Mouse (Mus musculus) MEL (cell line): ENCODE data around the gene Chd3. TPM values are rescaled to one million over a fixed set of nuclear protein-coding genes. Genes with fewer than 3 reads are reported as not detected.

Experiments
- DNase-seq: peaks from one replicate; pipeline ENCODE4 v3.0.0; 2011; ENCODE audit warnings: low read depth, low spot score
- H3K27ac ChIP-seq: 2 replicates; pipeline ENCODE4 v1.5.1; 2012; ENCODE audit warnings: low read depth, mild to moderate bottlenecking, control low read depth, low read length, moderate library complexity; ENCODE audit not compliant: control insufficient read depth
- H3K27me3 ChIP-seq, 2 experiments: fragments of 150-350 bp in 1 of 2; sonication (generic) in 1 of 2; 2 replicates each; pipeline ENCODE4 v1.6.1; 2012; ENCODE audit warnings: low read length in 2 of 2, mild to moderate bottlenecking in 2 of 2, improper control_type of control experiment in 1 of 2, moderate library complexity in 1 of 2; ENCODE audit not compliant: insufficient read depth in 2 of 2, control insufficient read depth in 1 of 2
- H3K36me3 ChIP-seq, 2 experiments: 2 replicates each; pipeline ENCODE4 v1.6.1; 2012 to 2014; ENCODE audit warnings: low read length in 2 of 2, improper control_type of control experiment in 1 of 2, inconsistent platforms in 1 of 2, mild to moderate bottlenecking in 1 of 2; ENCODE audit not compliant: insufficient read depth in 2 of 2, control insufficient read depth in 1 of 2
- H3K4me1 ChIP-seq, 2 experiments: fragments of 150-350 bp in 1 of 2; sonication (generic) in 1 of 2; 2 replicates each; pipeline ENCODE4 v1.6.1; 2012; ENCODE audit warnings: low read length in 2 of 2, improper control_type of control experiment in 1 of 2, mild to moderate bottlenecking in 1 of 2; ENCODE audit not compliant: insufficient read depth in 2 of 2, control insufficient read depth in 1 of 2
- H3K4me3 ChIP-seq, 2 experiments: fragments of 150-350 bp in 1 of 2; sonication (generic) in 1 of 2; 2 replicates each; pipeline ENCODE4 v1.5.1; 2012; ENCODE audit warnings: low read depth in 2 of 2, low read length in 2 of 2, mild to moderate bottlenecking in 2 of 2, moderate library complexity in 2 of 2, control low read depth in 1 of 2, improper control_type of control experiment in 1 of 2; ENCODE audit not compliant: control insufficient read depth in 1 of 2, insufficient read depth in 1 of 2
- H3K79me2 ChIP-seq: 2 replicates; pipeline ENCODE4 v1.6.1; 2012; ENCODE audit warnings: mild to moderate bottlenecking, low read length, moderate library complexity; ENCODE audit not compliant: control insufficient read depth, poor library complexity, insufficient read depth
- H3K9ac ChIP-seq: 2 replicates; pipeline ENCODE4 v1.6.1; 2012; ENCODE audit warnings: low read depth, mild to moderate bottlenecking, control low read depth, low read length, moderate library complexity; ENCODE audit not compliant: control insufficient read depth, poor library complexity, severe bottlenecking
- H3K9me3 ChIP-seq: fragments of 150-350 bp; sonication (generic); replicated peaks from 2 replicates; pipeline ENCODE4 v1.6.1; 2012; ENCODE audit warnings: mild to moderate bottlenecking, low read length, improper control_type of control experiment, moderate library complexity; ENCODE audit not compliant: insufficient read depth
- CTCF ChIP-seq, 3 experiments: IDR thresholded peaks in 2 of 3; conservative IDR thresholded peaks in 1 of 3; 2 replicates each; pipeline ENCODE4 v1.5.1; 2011 to 2012; ENCODE audit warnings: low read length in 3 of 3, low read depth in 2 of 3, mild to moderate bottlenecking in 2 of 3, improper control_type of control experiment in 1 of 3, inconsistent platforms in 1 of 3, mixed read lengths in 1 of 3, moderate library complexity in 1 of 3; ENCODE audit not compliant: control insufficient read depth in 1 of 3, insufficient read depth in 1 of 3, poor library complexity in 1 of 3, severe bottlenecking in 1 of 3
- ELF1 ChIP-seq: IDR thresholded peaks from 2 replicates; pipeline ENCODE4 v1.6.1; 2014; ENCODE audit warnings: low read depth, mild to moderate bottlenecking, inconsistent platforms, low read length, improper control_type of control experiment, moderate library complexity
- JUND ChIP-seq: IDR thresholded peaks from 2 replicates; pipeline ENCODE4 v1.6.1; 2011; ENCODE audit warnings: low read depth, mild to moderate bottlenecking, improper control_type of control experiment, low read length
- MAFK ChIP-seq: IDR thresholded peaks from 2 replicates; pipeline ENCODE4 v1.6.1; 2011; ENCODE audit warnings: low read depth, mild to moderate bottlenecking, low read length, improper control_type of control experiment, borderline replicate concordance
- MEF2A ChIP-seq: IDR thresholded peaks from 2 replicates; pipeline ENCODE4 v1.6.1; 2014; ENCODE audit warnings: low read depth, mild to moderate bottlenecking, inconsistent platforms, low read length, improper control_type of control experiment; ENCODE audit not compliant: poor library complexity, insufficient replicate concordance, severe bottlenecking; ENCODE audit errors: extremely low read depth
- MYB ChIP-seq: IDR thresholded peaks from 2 replicates; pipeline ENCODE4 v1.6.1; 2011; ENCODE audit warnings: mild to moderate bottlenecking, low read depth, low read length, improper control_type of control experiment
- POLR2A ChIP-seq, 2 experiments: IDR thresholded peaks; 2 replicates each; pipeline ENCODE4 v1.6.1; 2011 to 2012; ENCODE audit warnings: low read length in 2 of 2, mild to moderate bottlenecking in 2 of 2, control low read depth in 1 of 2, improper control_type of control experiment in 1 of 2, low read depth in 1 of 2, moderate library complexity in 1 of 2; ENCODE audit not compliant: control insufficient read depth in 1 of 2, insufficient read depth in 1 of 2, poor library complexity in 1 of 2
- TAL1 ChIP-seq: IDR thresholded peaks from 2 replicates; pipeline ENCODE4 v1.6.1; 2012; ENCODE audit warnings: mild to moderate bottlenecking, inconsistent platforms, low read length, moderate library complexity, mixed read lengths
- UBTF ChIP-seq: IDR thresholded peaks from 2 replicates; pipeline ENCODE4 v1.6.1; 2012; ENCODE audit warnings: low read depth, mild to moderate bottlenecking, inconsistent platforms, low read length, improper control_type of control experiment, moderate library complexity, borderline replicate concordance; ENCODE audit not compliant: insufficient read depth
- USF2 ChIP-seq, 2 experiments: IDR thresholded peaks; 2 replicates each; pipeline ENCODE4 v1.6.1; 2011 to 2012; ENCODE audit warnings: improper control_type of control experiment in 2 of 2, low read length in 2 of 2, borderline replicate concordance in 1 of 2, inconsistent platforms in 1 of 2, low read depth in 1 of 2, mild to moderate bottlenecking in 1 of 2; ENCODE audit not compliant: insufficient read depth in 1 of 2
- ZNF384 ChIP-seq: IDR thresholded peaks from 2 replicates; pipeline ENCODE4 v1.6.1; 2012; ENCODE audit warnings: low read depth, mild to moderate bottlenecking, inconsistent platforms, low read length, improper control_type of control experiment
- polyA plus RNA-seq, 2 experiments: library from polyadenylated mRNA; stranded (reverse) in 1 of 2; unstranded in 1 of 2; fragments of >175 nt in 1 of 2; fragments of >200 nt in 1 of 2; gene quantifications; 2 replicates each; pipeline versions ENCODE4 v1.2.1 to v1.2.4; 2012; ENCODE audit warnings: low replicate concordance in 2 of 2, low read depth in 1 of 2; ENCODE audit not compliant: insufficient read length in 2 of 2, insufficient read depth in 1 of 2, missing spikeins in 1 of 2
- total RNA-seq: library from RNA; depleted of rRNA; stranded (reverse); fragments of 300-350 nt; gene quantifications from 2 replicates; pipeline ENCODE4 v1.2.3, GENCODE M21; 2012

Chd3 gene
- total and polyA plus RNA-seq, 3 experiments = 37.3 to 84.9 TPM; not detected in 1

GRCm38 (mm10) chr11:69381356-69381755 lies 12.2 kb upstream of the Chd3 start:
- Histone ChIP-seq H3K36me3 (no peaks in the 10 kb centered on the region), H3K27me3 (no peaks in the 10 kb centered on the region), H3K9me3 (no peaks in the 10 kb centered on the region), H3K27ac (no peak overlapping the region), H3K9ac (no peak overlapping the region), H3K79me2 (no peaks in the 10 kb centered on the region), H3K4me1 (no peaks in the 10 kb centered on the region), H3K4me3 (no peak overlapping the region)
- TF ChIP-seq TAL1 = no peak
- TF ChIP-seq POLR2A (IDR thresholded peaks at IDR 0.05; ENCODE audit: control insufficient read depth in 1 of 2, insufficient read depth in 1 of 2, low read depth in 1 of 2, low read length in 2 of 2, poor library complexity in 1 of 2) = no peak
- TF ChIP-seq MEF2A = no peak
- no peak for TF ChIP-seq JUND
- no peak for TF ChIP-seq USF2 (IDR thresholded peaks at IDR 0.05; ENCODE audit: borderline replicate concordance in 1 of 2, insufficient read depth in 1 of 2, low read depth in 1 of 2, low read length in 2 of 2)
- TF ChIP-seq CTCF (IDR thresholded peaks at IDR 0.05 in 2 of 3, conservative IDR thresholded peaks at IDR 0.05 in 1 of 3; ENCODE audit: control insufficient read depth in 1 of 3, insufficient read depth in 1 of 3, low read depth in 2 of 3, low read length in 3 of 3, poor library complexity in 1 of 3, severe bottlenecking in 1 of 3) = no peak
- no peak for TF ChIP-seq ELF1
- no peak for TF ChIP-seq ZNF384
- no peak for TF ChIP-seq MAFK
- DNase-seq = no peak

GRCm38 (mm10) chr11:69379600-69379999 lies 10.4 kb upstream of the Chd3 start:
- no peak overlapping the region for H3K27ac ChIP-seq
- no peak overlapping the region for H3K9ac ChIP-seq
- 0 out of 4 replicates have a peak, but pooled peaks cover 0 to 1% of the 10 kb centered on the region in 2 experiments for H3K4me1 ChIP-seq
- no peak overlapping the region for H3K4me3 ChIP-seq
- DNase-seq = no peak
- H3K79me2 ChIP-seq = peaks cover under 1% of the 10 kb centered on the region; the same call in 1 of the 2 replicates
- H3K27me3 ChIP-seq = no peaks in the 10 kb centered on the region
- no peak for TF ChIP-seq UBTF
- TF ChIP-seq CTCF (IDR thresholded peaks at IDR 0.05 in 2 of 3, conservative IDR thresholded peaks at IDR 0.05 in 1 of 3; ENCODE audit: control insufficient read depth in 1 of 3, insufficient read depth in 1 of 3, low read depth in 2 of 3, low read length in 3 of 3, poor library complexity in 1 of 3, severe bottlenecking in 1 of 3) = no peak
- H3K9me3 ChIP-seq = no peaks in the 10 kb centered on the region
- H3K36me3 ChIP-seq = no peaks in the 10 kb centered on the region; a peak in 1 of 4 replicates

- no peak for TF ChIP-seq MYB
- Histone ChIP-seq H3K4me3 (no peak overlapping the region), H3K27me3 (no peaks in the 10 kb centered on the region), H3K27ac (no peak overlapping the region), H3K9ac (no peak overlapping the region), H3K9me3 (no peaks in the 10 kb centered on the region), H3K79me2 (peaks cover 1% of the 10 kb centered on the region; the same call in 1 of the 2 replicates), H3K36me3 (peaks cover 0 to 7% of the 10 kb centered on the region in 2 experiments; a peak in 2 of 4 replicates), H3K4me1 (peaks cover 0 to 9% of the 10 kb centered on the region in 2 experiments; a peak in 1 of 4 replicates)
- DNase-seq = no peak
Observed at GRCm38 (mm10) chr11:69377766-69378165, 8.6 kb upstream of the Chd3 start.
